Mouse (Mus musculus): ENCODE measurements around the gene Tnni1. TPM values are rescaled to one million over a fixed set of nuclear protein-coding genes. Genes with fewer than 3 reads are reported as not detected.

Gene Tnni1
- polyA plus RNA-seq, 1 experiment from 2014 or later: 11.4 TPM

DNA sequence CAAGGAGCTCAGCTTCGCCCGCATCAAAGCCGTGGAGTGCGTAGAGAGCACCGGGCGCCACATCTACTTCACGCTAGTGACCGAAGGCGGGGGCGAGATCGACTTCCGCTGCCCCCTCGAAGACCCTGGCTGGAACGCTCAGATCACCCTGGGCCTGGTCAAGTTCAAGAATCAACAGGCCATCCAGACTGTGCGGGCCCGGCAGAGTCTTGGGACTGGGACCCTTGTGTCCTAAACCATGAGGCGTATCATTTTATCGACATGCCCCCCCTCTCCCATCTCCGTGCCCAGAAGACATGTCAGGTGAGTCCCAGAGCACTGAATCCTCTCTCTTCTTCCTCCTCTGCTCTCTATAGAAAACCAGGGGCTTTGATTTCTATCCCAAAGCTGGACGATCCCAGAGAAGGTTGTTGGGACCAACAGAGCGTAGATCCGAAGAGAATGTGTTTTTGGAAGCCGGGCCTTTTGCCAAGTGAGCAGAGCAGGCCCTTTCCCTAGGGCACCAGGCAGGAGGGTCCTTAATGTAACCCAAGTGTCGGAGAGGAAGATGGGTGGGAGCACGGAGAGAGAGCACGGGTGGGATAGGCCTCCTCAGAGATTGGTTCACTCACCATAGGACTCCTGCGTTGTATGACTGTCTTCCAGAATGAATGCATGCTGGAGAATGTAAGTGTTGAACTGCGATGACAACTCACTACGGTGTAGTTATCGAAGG lies 12.5 kb upstream of the Tnni1 start:
- DNase-seq (peak; percentile 41), ATAC-seq (ENCODE audit: insufficient read depth) (peak; percentile 11)
- WGBS: 11% methylated on average over 30 of the region's 30 CpGs

GRCm38 (mm10) chr1:135767324-135767890 lies 11.8 kb upstream of the Tnni1 start:
- Histone ChIP-seq H3K36me3 (ENCODE audit: insufficient read depth) (peaks cover 22% of the 10 kb centered on the region), H3K4me3 (ENCODE audit: low read depth, low read length) (peak overlapping the region; percentile 78), H3K27me3 (ENCODE audit: insufficient read depth, low read length) (no peaks in the 10 kb centered on the region), H3K9me3 (ENCODE audit: low read depth, low read length) (no peaks in the 10 kb centered on the region), H3K9ac (peak overlapping the region; percentile 94), H3K27ac (ENCODE audit: low read depth) (peak overlapping the region; percentile 95; the same call in 1 of the 2 replicates), H3K4me2 (peak overlapping the region; percentile 84), H3K4me1 (ENCODE audit: insufficient read depth) (peaks cover 27% of the 10 kb centered on the region)
- no peak for ATAC-seq (ENCODE audit: insufficient read depth)
- 47% methylated on average over 4 of the region's 4 CpGs for WGBS
- DNase-seq: no peak
- TF ChIP-seq CTCF (IDR thresholded peaks at IDR 0.05; ENCODE audit: low read depth): no peak

More for the DNA sequence above, 12.5 kb upstream of the Tnni1 start:
- no peaks in the 10 kb centered on the region for H3K27me3 ChIP-seq (ENCODE audit: insufficient read depth, low read length)
- no peaks in the 10 kb centered on the region for H3K9me3 ChIP-seq (ENCODE audit: low read depth, low read length)
- peak overlapping the region; percentile 84 for H3K4me2 ChIP-seq
- H3K9ac ChIP-seq: peak overlapping the region; percentile 94
- peaks cover 22% of the 10 kb centered on the region for H3K36me3 ChIP-seq (ENCODE audit: insufficient read depth)
- peak overlapping the region; percentile 78 for H3K4me3 ChIP-seq (ENCODE audit: low read depth, low read length)
- peaks cover 27% of the 10 kb centered on the region for H3K4me1 ChIP-seq (ENCODE audit: insufficient read depth)
- H3K27ac ChIP-seq (ENCODE audit: low read depth): peak overlapping the region; percentile 95
- no peak for TF ChIP-seq CTCF (IDR thresholded peaks at IDR 0.05; ENCODE audit: low read depth)

DNA sequence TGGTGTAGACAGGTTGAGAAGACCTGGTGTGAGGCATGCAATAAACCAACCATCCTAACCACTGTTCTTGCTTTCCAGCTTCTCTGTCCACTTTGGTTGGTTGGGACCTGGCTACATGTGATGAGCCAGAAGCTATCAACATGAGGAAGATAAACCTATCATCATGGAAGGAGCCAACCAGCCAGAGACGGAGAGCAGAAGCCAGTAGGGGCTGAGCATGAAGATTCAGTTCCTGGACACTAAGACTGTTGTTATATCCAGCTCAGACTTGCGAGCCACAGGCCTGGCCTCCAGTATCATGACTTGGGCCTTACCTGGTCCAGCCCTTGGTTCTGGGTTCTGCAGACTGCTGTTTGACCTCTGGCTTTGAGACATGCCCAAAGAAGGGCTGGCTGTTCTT lies 10.8 kb upstream of the Tnni1 start:
- peaks cover 22% of the 10 kb centered on the region for H3K36me3 ChIP-seq (ENCODE audit: insufficient read depth)
- H3K9me3 ChIP-seq (ENCODE audit: low read depth, low read length): no peaks in the 10 kb centered on the region
- no peaks in the 10 kb centered on the region for H3K27me3 ChIP-seq (ENCODE audit: insufficient read depth, low read length)
- H3K4me2 ChIP-seq: peak overlapping the region; percentile 84
- TF ChIP-seq CTCF (IDR thresholded peaks at IDR 0.05; ENCODE audit: low read depth): no peak
- H3K4me1 ChIP-seq (ENCODE audit: insufficient read depth): peaks cover 27% of the 10 kb centered on the region
- WGBS: 76% methylated on average over 2 of the region's 2 CpGs
- H3K9ac ChIP-seq: no peak overlapping the region
- DNase-seq (no peak), ATAC-seq (ENCODE audit: insufficient read depth) (no peak)
- H3K4me3 ChIP-seq (ENCODE audit: low read depth, low read length): peak overlapping the region; percentile 78; the same call in 1 of the 2 replicates
- no peak overlapping the region for H3K27ac ChIP-seq (ENCODE audit: low read depth)

DNA sequence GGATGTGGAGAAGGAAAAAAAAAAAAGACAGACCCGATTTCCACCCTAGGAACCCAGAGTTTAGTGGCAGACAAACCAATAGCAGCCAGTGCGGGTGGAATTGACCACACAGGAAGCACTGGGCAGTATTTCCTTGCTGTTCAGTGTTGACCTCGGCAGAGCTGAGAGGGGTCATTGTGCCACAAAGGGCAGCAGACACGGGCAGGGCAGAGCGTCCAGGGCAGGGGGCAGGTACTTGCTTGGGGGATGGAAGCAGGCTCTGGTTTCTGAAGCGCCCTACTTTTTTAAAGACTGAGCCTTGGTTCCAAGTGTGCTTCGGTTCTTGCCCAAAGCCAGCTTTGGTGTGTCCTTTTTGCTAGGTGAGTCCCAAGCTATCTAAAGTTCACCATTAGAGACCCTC lies 9.0 kb upstream of the Tnni1 start:
- ATAC-seq (ENCODE audit: insufficient read depth) (no peak), DNase-seq (no peak)
- Histone ChIP-seq H3K4me1 (ENCODE audit: insufficient read depth) (peaks cover 18% of the 10 kb centered on the region), H3K9ac (no peak overlapping the region), H3K27me3 (ENCODE audit: insufficient read depth, low read length) (no peaks in the 10 kb centered on the region), H3K36me3 (ENCODE audit: insufficient read depth) (peaks cover 22% of the 10 kb centered on the region), H3K27ac (ENCODE audit: low read depth) (no peak overlapping the region; the same call in 1 of the 2 replicates), H3K4me2 (no peak overlapping the region), H3K9me3 (ENCODE audit: low read depth, low read length) (no peaks in the 10 kb centered on the region), H3K4me3 (ENCODE audit: low read depth, low read length) (no peak overlapping the region)
- WGBS: 71% methylated on average over 7 of the region's 7 CpGs
- no peak for TF ChIP-seq CTCF (IDR thresholded peaks at IDR 0.05; ENCODE audit: low read depth)

DNA sequence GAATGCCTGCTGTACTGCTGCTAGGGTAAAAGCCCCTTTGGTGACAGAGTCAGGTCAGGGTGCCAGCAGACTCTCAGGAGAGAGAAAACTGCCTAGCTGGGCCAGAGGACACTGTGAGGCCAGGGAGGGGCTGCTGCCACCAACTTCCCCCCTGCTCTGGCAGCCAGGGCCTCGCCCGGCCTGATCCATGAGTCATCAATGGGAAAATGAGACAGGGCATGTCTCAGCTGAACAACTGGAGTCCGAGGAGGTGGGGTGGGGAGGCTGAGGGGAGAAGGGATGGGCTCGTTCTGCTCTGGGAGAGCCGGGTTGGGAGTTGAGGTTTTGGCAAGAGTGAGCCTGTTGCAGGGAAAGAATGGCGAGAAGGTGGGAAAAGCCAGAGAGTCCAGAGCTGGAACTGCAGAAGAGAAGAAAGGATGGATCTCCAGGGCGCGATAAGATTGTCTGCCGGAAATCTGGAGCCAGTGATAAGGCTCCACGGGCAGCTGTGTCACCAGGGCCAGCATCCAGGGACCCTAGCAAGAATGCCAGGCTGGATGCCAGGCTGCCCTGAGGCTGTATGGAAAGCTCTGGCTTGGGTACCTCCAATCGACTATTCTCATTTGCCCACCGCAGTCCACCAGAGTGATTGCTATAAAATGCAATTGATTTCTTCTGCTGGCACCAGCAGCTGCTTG lies 8.2 kb upstream of the Tnni1 start:
- Histone ChIP-seq H3K4me3 (ENCODE audit: low read depth, low read length) (no peak overlapping the region), H3K9me3 (ENCODE audit: low read depth, low read length) (no peaks in the 10 kb centered on the region), H3K27ac (ENCODE audit: low read depth) (peak overlapping the region; percentile 44; the same call in 1 of the 2 replicates), H3K4me2 (no peak overlapping the region), H3K4me1 (ENCODE audit: insufficient read depth) (peaks cover 13% of the 10 kb centered on the region), H3K9ac (no peak overlapping the region), H3K27me3 (ENCODE audit: insufficient read depth, low read length) (no peaks in the 10 kb centered on the region), H3K36me3 (ENCODE audit: insufficient read depth) (peaks cover 22% of the 10 kb centered on the region)
- WGBS: 49% methylated on average over 12 of the region's 12 CpGs
- no peak; the same call in 1 of the 2 replicates for ATAC-seq (ENCODE audit: insufficient read depth)
- no peak for DNase-seq
- no peak for TF ChIP-seq CTCF (IDR thresholded peaks at IDR 0.05; ENCODE audit: low read depth)

DNA sequence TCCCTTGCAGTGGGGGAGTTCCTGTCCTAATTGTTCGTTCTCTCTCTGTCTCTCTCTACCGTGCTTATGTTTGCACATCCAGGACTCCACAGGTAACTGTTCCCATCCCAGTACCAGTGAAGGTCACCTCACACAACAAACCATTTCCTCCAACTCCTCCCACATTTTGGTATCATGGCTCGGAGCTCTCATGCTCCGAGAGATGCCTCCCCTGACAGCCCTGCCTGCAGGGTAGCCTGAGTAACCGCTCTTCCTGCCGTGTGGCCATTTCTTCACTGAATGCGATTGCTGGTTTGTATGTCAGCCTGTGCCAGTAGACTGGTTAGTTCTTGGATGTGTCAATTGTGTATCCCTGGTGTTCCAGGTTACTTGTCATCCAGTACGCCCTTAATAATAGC lies 7.7 kb upstream of the Tnni1 start:
- Histone ChIP-seq H3K36me3 (ENCODE audit: insufficient read depth) (peaks cover 22% of the 10 kb centered on the region), H3K4me2 (no peak overlapping the region), H3K9me3 (ENCODE audit: low read depth, low read length) (no peaks in the 10 kb centered on the region), H3K27me3 (ENCODE audit: insufficient read depth, low read length) (no peaks in the 10 kb centered on the region), H3K9ac (no peak overlapping the region), H3K4me1 (ENCODE audit: insufficient read depth) (peaks cover 15% of the 10 kb centered on the region), H3K4me3 (ENCODE audit: low read depth, low read length) (no peak overlapping the region), H3K27ac (ENCODE audit: low read depth) (no peak overlapping the region)
- ATAC-seq (ENCODE audit: insufficient read depth) (no peak), DNase-seq (no peak)
- TF ChIP-seq CTCF (IDR thresholded peaks at IDR 0.05; ENCODE audit: low read depth): no peak
- WGBS: 59% methylated on average over 8 of the region's 8 CpGs

DNA sequence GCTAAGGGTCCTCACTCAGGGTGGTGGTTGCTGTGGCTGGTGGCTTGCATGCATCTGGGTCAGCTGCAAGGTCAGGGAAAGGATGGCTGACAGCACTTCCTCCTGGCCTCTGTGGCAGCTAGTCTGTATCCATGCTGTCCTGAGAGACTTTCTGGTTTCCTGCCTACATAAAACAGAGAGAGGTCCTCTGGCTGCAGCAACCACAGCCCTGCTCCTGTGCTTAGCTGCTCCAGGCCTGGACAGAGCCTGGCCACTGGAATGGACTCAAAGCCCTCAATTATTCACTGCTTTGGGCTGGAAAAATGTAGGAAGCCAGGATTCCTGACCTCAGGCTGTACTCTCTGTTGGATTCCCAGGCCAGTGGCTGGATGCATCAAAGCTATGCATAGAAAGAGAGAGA lies 2.6 kb upstream of the Tnni1 start:
- no peaks in the 10 kb centered on the region for H3K27me3 ChIP-seq (ENCODE audit: insufficient read depth, low read length)
- no peak overlapping the region for H3K9ac ChIP-seq
- no peak overlapping the region for H3K4me2 ChIP-seq
- peaks cover 12% of the 10 kb centered on the region; the same call in 1 of the 2 replicates for H3K4me1 ChIP-seq (ENCODE audit: insufficient read depth)
- ATAC-seq (ENCODE audit: insufficient read depth): no peak
- H3K9me3 ChIP-seq (ENCODE audit: low read depth, low read length): no peaks in the 10 kb centered on the region
- no peak overlapping the region for H3K4me3 ChIP-seq (ENCODE audit: low read depth, low read length)
- H3K27ac ChIP-seq (ENCODE audit: low read depth): peak overlapping the region; percentile 24; the same call in 1 of the 2 replicates
- no peaks in the 10 kb centered on the region for H3K36me3 ChIP-seq (ENCODE audit: insufficient read depth)
- TF ChIP-seq CTCF (IDR thresholded peaks at IDR 0.05; ENCODE audit: low read depth): no peak
- DNase-seq: no peak

Data from lung, embryonic 14.5 days (tissue).